Mouse (Mus musculus) left cerebral cortex, adult 2 months (tissue): Measurements from ENCODE around the gene Magi1. TPM values are rescaled to one million over a fixed set of nuclear protein-coding genes. Genes with fewer than 3 reads are reported as not detected.

Experiments
- DNase-seq, 2 experiments: peaks; one replicate each; pipeline ENCODE4 v3.0.0; 2021 to 2022; ENCODE audit warnings: low spot score in 2 of 2, mixed read lengths in 1 of 2; ENCODE audit errors: extremely low spot score in 1 of 2
- H3K27ac ChIP-seq: fragments of 200-600 bp; 2 replicates; pipeline ENCODE4 v1.8.1; 2022
- H3K4me3 ChIP-seq: fragments of 200-600 bp; 2 replicates; pipeline ENCODE4 v1.8.1; 2022
- CTCF ChIP-seq: fragments of 200-600 bp; IDR thresholded peaks from 2 replicates; pipeline ENCODE4 v1.8.1; 2022; ENCODE audit warnings: antibody characterized with exemption, mild to moderate bottlenecking, moderate library complexity
- intact Hi-C: fragments of 180-260 bp; cut with DNase I; formaldehyde crosslinking; loops from one replicate; pipeline ENCODE4 v1.15.1; 2025
- total RNA-seq, 2 experiments: library from RNA; stranded (reverse); gene quantifications; 2 replicates each; pipeline ENCODE4 v1.2.3; 2021

The Magi1 gene
- total RNA-seq, 2 experiments from 2014 or later: 87.5 to 94.2 TPM

- H3K4me3 ChIP-seq: no peak overlapping the region
- TF ChIP-seq CTCF: no peak
- intact Hi-C loops: no loop called here
- no peak overlapping the region for H3K27ac ChIP-seq
- DNase-seq: no peak
These were observed 137.6 kb downstream of the Magi1 start for GRCm38 (mm10) chr6:94146206-94146493.

- intact Hi-C loops: no loop called here
- Histone ChIP-seq H3K27ac (no peak overlapping the region), H3K4me3 (no peak overlapping the region)
- DNase-seq: no peak
- no peak for TF ChIP-seq CTCF
These were observed 138.1 kb downstream of the Magi1 start for GRCm38 (mm10) chr6:94145430-94146205.

GRCm38 (mm10) chr6:94142493-94142892 lies 141.2 kb downstream of the Magi1 start:
- Histone ChIP-seq H3K27ac (no peak overlapping the region), H3K4me3 (no peak overlapping the region)
- intact Hi-C loops: loop anchor here (5.0 kb wide), 1 partner anchor 85 kb away; no protein-coding TSS in a partner anchor
- TF ChIP-seq CTCF: no peak
- DNase-seq: no peak

- H3K27ac ChIP-seq: no peak overlapping the region
- no peak for TF ChIP-seq CTCF
- intact Hi-C loops: loop anchor here (5.0 kb wide), 1 partner anchor 86 kb away; no protein-coding TSS in a partner anchor
- no peak overlapping the region for H3K4me3 ChIP-seq
- no peak for DNase-seq
These were observed 142.2 kb downstream of the Magi1 start for GRCm38 (mm10) chr6:94141496-94141895.

- TF ChIP-seq CTCF: peak; percentile 75
- Histone ChIP-seq H3K27ac (no peak overlapping the region), H3K4me3 (no peak overlapping the region)
- no peak for DNase-seq
- intact Hi-C loops: loop anchor here (5.0 kb wide), 2 partner anchors 58 to 87 kb away; no protein-coding TSS in a partner anchor
These were observed 143.7 kb downstream of the Magi1 start for GRCm38 (mm10) chr6:94139952-94140414.

- no peak overlapping the region for H3K27ac ChIP-seq
- intact Hi-C loops: loop anchor here (5.0 kb wide), 1 partner anchor 54 kb away; no protein-coding TSS in a partner anchor
- DNase-seq: no peak
These were observed 147.0 kb downstream of the Magi1 start for GRCm38 (mm10) chr6:94136693-94137092.

GRCm38 (mm10) chr6:94134159-94134558 lies 149.6 kb downstream of the Magi1 start:
- no peak for DNase-seq
- Histone ChIP-seq H3K27ac (no peak overlapping the region), H3K4me3 (no peak overlapping the region)
- no peak for TF ChIP-seq CTCF
- intact Hi-C loops: no loop called here

More at GRCm38 (mm10) chr6:94136693-94137092, 147.0 kb downstream of the Magi1 start:
- H3K4me3 ChIP-seq: no peak overlapping the region
- no peak for TF ChIP-seq CTCF

GRCm38 (mm10) chr6:94131999-94132398 lies 151.7 kb downstream of the Magi1 start:
- no peak for DNase-seq
- Histone ChIP-seq H3K4me3 (no peak overlapping the region), H3K27ac (no peak overlapping the region)
- TF ChIP-seq CTCF: no peak
- intact Hi-C loops: no loop called here

GRCm38 (mm10) chr6:94130389-94130788 lies 153.3 kb downstream of the Magi1 start:
- Histone ChIP-seq H3K4me3 (no peak overlapping the region), H3K27ac (no peak overlapping the region)
- intact Hi-C loops: no loop called here
- TF ChIP-seq CTCF: no peak
- no peak for DNase-seq

GRCm38 (mm10) chr6:94126763-94127162 lies 157.0 kb downstream of the Magi1 start:
- H3K4me3 ChIP-seq: no peak overlapping the region
- no peak for DNase-seq
- intact Hi-C loops: no loop called here
- no peak overlapping the region for H3K27ac ChIP-seq
- TF ChIP-seq CTCF: no peak

- no peak for DNase-seq
- H3K4me3 ChIP-seq: no peak overlapping the region
- no peak overlapping the region for H3K27ac ChIP-seq
- intact Hi-C loops: no loop called here
- no peak for TF ChIP-seq CTCF
These were observed 158.6 kb downstream of the Magi1 start for GRCm38 (mm10) chr6:94125144-94125543.

GRCm38 (mm10) chr6:94124279-94124678 lies 159.4 kb downstream of the Magi1 start:
- Histone ChIP-seq H3K27ac (no peak overlapping the region), H3K4me3 (no peak overlapping the region)
- intact Hi-C loops: no loop called here
- no peak for DNase-seq
- TF ChIP-seq CTCF: no peak
